Comparison of ENCODE assay signal across 9 mouse cellular contexts in the genomic region with DNA sequence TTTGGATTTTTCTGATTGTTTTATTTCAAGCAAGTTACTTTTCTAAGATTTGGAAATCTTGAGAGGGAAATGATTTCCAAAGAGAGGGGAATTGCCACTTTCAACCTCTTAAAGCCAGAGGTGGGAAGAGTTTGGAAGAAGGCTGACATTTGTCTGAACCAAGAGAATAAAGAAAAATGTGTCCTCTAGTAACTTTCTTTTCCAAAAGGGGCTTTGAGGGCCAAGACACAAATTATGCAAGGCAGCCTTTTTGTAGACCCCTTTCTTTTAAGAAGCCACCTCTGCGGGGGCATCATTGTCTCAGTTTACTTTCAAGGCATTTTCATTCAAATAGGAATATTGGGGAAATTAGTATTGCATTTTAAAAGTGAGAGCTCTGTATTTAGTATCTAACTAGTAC. TPM values are rescaled to one million over a fixed set of nuclear protein-coding genes. Genes with fewer than 3 reads are reported as not detected.
A peak's percentile ranks its signal among the peaks of the same experiment; 100 is the strongest.
DNase-seq lines count a peak whose midpoint lies in the region; ATAC-seq and TF ChIP-seq lines count a peak whose summit lies in the region.
"Had no signal": no experiment of that assay in that cellular context is flagged by ENCODE, and none has a peak within 500 bp of the region (broad histone marks: within the 10 kb centered on the region; RNA-seq: fewer than 3 reads in every experiment).

No protein-coding gene starts in this region.

- no peaks in the 10 kb centered on the region; the same call in 1 of the 2 replicates for H3K36me3 ChIP-seq in neural tube, embryonic 11.5 days (ENCODE audit: control insufficient read depth, insufficient read depth, low read length)
- H3K36me3 ChIP-seq in liver, embryonic 12.5 days = 0 out of 2 replicates have a peak, but pooled peaks cover 4% of the 10 kb centered on the region
- H3K36me3 ChIP-seq in stomach, postnatal 0 days (ENCODE audit: control insufficient read depth, insufficient read depth, low read length) = no peaks in the 10 kb centered on the region

- peak overlapping the region; percentile 92 for H3K4me2 ChIP-seq in neural tube, embryonic 11.5 days (ENCODE audit: low read depth)
- H3K4me2 ChIP-seq in liver, embryonic 12.5 days = peak overlapping the region; percentile 89
- H3K4me2 ChIP-seq in stomach, postnatal 0 days (replicated peaks; ENCODE audit: low read depth) = peak overlapping the region; percentile 92

- peak overlapping the region; percentile 98 for H3K27ac ChIP-seq in neural tube, embryonic 11.5 days (ENCODE audit: low read depth, low read length)
- H3K27ac ChIP-seq in liver, embryonic 12.5 days = peak overlapping the region; percentile 45; the same call in 1 of the 2 replicates
- peak overlapping the region; percentile 99 for H3K27ac ChIP-seq in stomach, postnatal 0 days (replicated peaks)

- no peaks in the 10 kb centered on the region for H3K9me3 ChIP-seq in neural tube, embryonic 11.5 days (ENCODE audit: control insufficient read depth, low read length)
- no peaks in the 10 kb centered on the region for H3K9me3 ChIP-seq in liver, embryonic 12.5 days (replicated peaks)
- no peaks in the 10 kb centered on the region for H3K9me3 ChIP-seq in stomach, postnatal 0 days (ENCODE audit: control insufficient read depth, low read length)

- TF ChIP-seq CTCF in stomach, postnatal 0 days (IDR thresholded peaks at IDR 0.05; ENCODE audit: low read depth) = no peak

- H3K4me1 ChIP-seq in neural tube, embryonic 11.5 days (ENCODE audit: control insufficient read depth, insufficient read depth, low read length) = peaks cover 26% of the 10 kb centered on the region
- H3K4me1 ChIP-seq in liver, embryonic 12.5 days = peaks cover 30% of the 10 kb centered on the region
- no peaks in the 10 kb centered on the region for H3K4me1 ChIP-seq in stomach, postnatal 0 days (replicated peaks; ENCODE audit: control insufficient read depth, insufficient read depth)

- TF ChIP-seq EP300 in stomach, postnatal 0 days (optimal IDR thresholded peaks at IDR 0.05) = no peak

- H3K9ac ChIP-seq in neural tube, embryonic 11.5 days (ENCODE audit: low read length) = peak overlapping the region; percentile 99
- H3K9ac ChIP-seq in liver, embryonic 12.5 days = peak overlapping the region; percentile 74
- H3K9ac ChIP-seq in stomach, postnatal 0 days (ENCODE audit: low read length) = peak overlapping the region; percentile 94

- WGBS in neural tube, embryonic 11.5 days = 0% methylated on average over 1 of the region's 1 CpGs
- 0% methylated on average over 1 of the region's 1 CpGs for WGBS in liver, embryonic 12.5 days (ENCODE audit: insufficient replicate concordance)
- 3% methylated on average over 1 of the region's 1 CpGs for WGBS in stomach, postnatal 0 days

- peak; percentile 32 for DNase-seq in cerebellum, adult 9-10 months
- DNase-seq in cerebellum, adult 9-11 months = no peak
- no peak for DNase-seq in neural tube, embryonic 11.5 days (ENCODE audit: low spot score)
- DNase-seq in neural tube, embryonic 10.5 days (ENCODE audit: extremely low spot score, low spot score) = no peak
- DNase-seq in stomach, postnatal 0 days (ENCODE audit: low spot score) = no peak
- DNase-seq in cerebellum, adult 8-10 months = no peak
- DNase-seq in ovary, adult 18-20 months (ENCODE audit: low spot score) = no peak
- DNase-seq: adrenal gland, postnatal 36 days had no signal

- peak overlapping the region; percentile 89 for H3K4me3 ChIP-seq in neural tube, embryonic 11.5 days (ENCODE audit: low read depth, low read length)
- H3K4me3 ChIP-seq in liver, embryonic 12.5 days = peak overlapping the region; percentile 65
- H3K4me3 ChIP-seq in stomach, postnatal 0 days (ENCODE audit: low read depth, low read length) = peak overlapping the region; percentile 68

- no peaks in the 10 kb centered on the region for H3K27me3 ChIP-seq in neural tube, embryonic 11.5 days (ENCODE audit: control insufficient read depth, insufficient read depth, low read length)
- H3K27me3 ChIP-seq in liver, embryonic 12.5 days (replicated peaks) = peaks cover 86% of the 10 kb centered on the region
- H3K27me3 ChIP-seq in stomach, postnatal 0 days (ENCODE audit: control insufficient read depth, insufficient read depth, low read length) = no peaks in the 10 kb centered on the region

- ATAC-seq in neural tube, embryonic 11.5 days (ENCODE audit: insufficient read depth, low FRiP score, low TSS enrichment) = no peak
- no peak for ATAC-seq in liver, embryonic 12.5 days
- no peak for ATAC-seq in stomach, postnatal 0 days (ENCODE audit: low FRiP score, low TSS enrichment)

RNA-seq across cellular contexts. Expression of a gene that starts 1.5 kb away (rescaled TPM):
- polyA plus RNA-seq in neural tube, embryonic 11.5 days (2014; fragmentation: Nextera tagmentation; extraction: Ambion mirVana) = 183 and 189 TPM in 2 replicates
- polyA plus RNA-seq in liver, embryonic 12.5 days (2016; fragmentation: Nextera tagmentation; extraction: Ambion mirVana) = 24.6 TPM in 2 replicates
- polyA plus RNA-seq in stomach, postnatal 0 days (2015; fragmentation: Nextera tagmentation; extraction: Ambion mirVana) = 48.5 and 50.2 TPM in 2 replicates

Comparison
In these comparisons a context has a peak if more than half of its experiments do, and no peak if none do; other contexts are left out.
1. H3K27ac ChIP-seq: peak in every context shown above with its lines; median percentile 99 in stomach, postnatal 0 days; 98 in neural tube, embryonic 11.5 days; 45 in liver, embryonic 12.5 days.